15 mouse cellular contexts compared by ENCODE assay signal in the genomic region with DNA sequence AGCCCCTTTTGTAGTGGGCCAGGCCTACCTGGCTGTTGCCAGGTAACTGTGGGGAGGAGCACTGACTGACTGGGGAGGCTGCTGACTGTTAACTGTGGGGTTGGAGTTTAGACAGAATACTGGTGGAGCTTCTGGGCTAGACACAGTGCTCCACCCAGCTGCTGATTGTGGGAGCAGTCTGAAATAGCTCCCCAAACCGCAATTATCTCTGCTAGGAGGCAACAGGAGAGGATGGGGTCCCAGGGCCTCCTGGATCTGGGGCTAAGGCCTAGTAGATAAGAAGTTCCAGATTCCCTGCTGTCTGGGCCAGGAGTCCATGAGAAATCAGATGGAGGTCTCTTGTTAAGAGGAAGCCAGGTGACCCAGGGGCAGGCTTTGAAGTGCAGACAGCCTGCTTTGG. TPM values are rescaled to one million over a fixed set of nuclear protein-coding genes. Genes with fewer than 3 reads are reported as not detected.
DNase-seq lines count a peak whose midpoint lies in the region; ATAC-seq lines count a peak whose summit lies in the region.
"Had no signal": no experiment of that assay in that cellular context is flagged by ENCODE, and none has a peak within 500 bp of the region (broad histone marks: within the 10 kb centered on the region; RNA-seq: fewer than 3 reads in every experiment).

No protein-coding gene starts in this region.

- ATAC-seq in heart, embryonic 12.5 days (ENCODE audit: insufficient number of reproducible peaks, low FRiP score), result no peak
- ATAC-seq in lung, embryonic 15.5 days (ENCODE audit: borderline replicate concordance, extremely low read depth, low FRiP score, low TSS enrichment), result no peak
- ATAC-seq in embryonic facial prominence, embryonic 14.5 days (ENCODE audit: low read depth), result no peak
- peak; percentile 62 for ATAC-seq in megakaryocyte-erythroid progenitor cell, adult 5-6 weeks (replicated peaks; ENCODE audit: low FRiP score, low TSS enrichment, poor library complexity, severe bottlenecking)
- no peak for ATAC-seq in midbrain, embryonic 15.5 days (replicated peaks)

- peaks cover 5% of the 10 kb centered on the region; the same call in 1 of the 2 replicates for H3K36me3 ChIP-seq in heart, embryonic 12.5 days
- H3K36me3 ChIP-seq in lung, embryonic 15.5 days, result no peaks in the 10 kb centered on the region
- no peaks in the 10 kb centered on the region for H3K36me3 ChIP-seq in embryonic facial prominence, embryonic 14.5 days (ENCODE audit: control insufficient read depth, insufficient read depth, low read length)
- no peaks in the 10 kb centered on the region for H3K36me3 ChIP-seq in midbrain, embryonic 15.5 days (replicated peaks)

- peak overlapping the region; percentile 64 for H3K4me2 ChIP-seq in heart, embryonic 12.5 days
- H3K4me2 ChIP-seq in lung, embryonic 15.5 days, result peak overlapping the region; percentile 40; the same call in 1 of the 2 replicates
- H3K4me2 ChIP-seq in embryonic facial prominence, embryonic 14.5 days (ENCODE audit: low read depth, low read length), result peak overlapping the region; percentile 31; the same call in 1 of the 2 replicates
- H3K4me2 ChIP-seq in midbrain, embryonic 15.5 days, result no peak overlapping the region

- no peaks in the 10 kb centered on the region for H3K27me3 ChIP-seq in heart, embryonic 12.5 days (replicated peaks)
- no peaks in the 10 kb centered on the region for H3K27me3 ChIP-seq in lung, embryonic 15.5 days
- H3K27me3 ChIP-seq in embryonic facial prominence, embryonic 14.5 days (replicated peaks; ENCODE audit: control insufficient read depth, insufficient read depth, low read length), result no peaks in the 10 kb centered on the region
- H3K27me3 ChIP-seq in midbrain, embryonic 15.5 days (replicated peaks), result no peaks in the 10 kb centered on the region

- H3K9ac ChIP-seq in heart, embryonic 12.5 days, result no peak overlapping the region
- no peak overlapping the region for H3K9ac ChIP-seq in lung, embryonic 15.5 days
- no peak overlapping the region for H3K9ac ChIP-seq in embryonic facial prominence, embryonic 14.5 days (ENCODE audit: low read depth, low read length)
- no peak overlapping the region for H3K9ac ChIP-seq in midbrain, embryonic 15.5 days

- DNase-seq in heart, postnatal 10 days, result no peak
- DNase-seq in lung, postnatal 25 days (ENCODE audit: low spot score), result no peak
- DNase-seq in embryonic facial prominence, embryonic 14.5 days (ENCODE audit: low spot score), result no peak
- no peak for DNase-seq in spleen, postnatal 14 days (ENCODE audit: low spot score in 2 of 2)
- DNase-seq: cerebellum, postnatal 25 days; kidney, postnatal 4 days; lung, postnatal 4 days; right cerebral cortex, postnatal 14 days had no signal

- intact Hi-C loops in heart, postnatal 10 days (cut with DNase I), result no loop called here

- 23% methylated on average over 1 of the region's 1 CpGs for WGBS in heart, embryonic 12.5 days
- WGBS in lung, embryonic 15.5 days, result 38% methylated on average over 1 of the region's 1 CpGs
- 55% methylated on average over 1 of the region's 1 CpGs for WGBS in embryonic facial prominence, embryonic 14.5 days
- WGBS in midbrain, embryonic 15.5 days, result 72% methylated on average over 1 of the region's 1 CpGs

- H3K9me3 ChIP-seq in heart, embryonic 12.5 days (replicated peaks), result no peaks in the 10 kb centered on the region
- no peaks in the 10 kb centered on the region for H3K9me3 ChIP-seq in lung, embryonic 15.5 days
- H3K9me3 ChIP-seq in embryonic facial prominence, embryonic 14.5 days (ENCODE audit: control insufficient read depth, low read length), result peaks cover 11% of the 10 kb centered on the region; the same call in 1 of the 2 replicates
- no peaks in the 10 kb centered on the region for H3K9me3 ChIP-seq in midbrain, embryonic 15.5 days

- H3K4me1 ChIP-seq in heart, embryonic 12.5 days (replicated peaks), result peaks cover 34% of the 10 kb centered on the region
- peaks cover 23% of the 10 kb centered on the region for H3K4me1 ChIP-seq in lung, embryonic 15.5 days
- peaks cover 20% of the 10 kb centered on the region for H3K4me1 ChIP-seq in embryonic facial prominence, embryonic 14.5 days (ENCODE audit: control insufficient read depth, insufficient read depth, low read length)
- 0 out of 2 replicates have a peak, but pooled peaks cover 12% of the 10 kb centered on the region for H3K4me1 ChIP-seq in midbrain, embryonic 15.5 days

- no peak overlapping the region for H3K4me3 ChIP-seq in heart, embryonic 12.5 days
- H3K4me3 ChIP-seq in lung, embryonic 15.5 days, result no peak overlapping the region
- H3K4me3 ChIP-seq in embryonic facial prominence, embryonic 14.5 days (ENCODE audit: low read depth, low read length), result no peak overlapping the region
- H3K4me3 ChIP-seq in midbrain, embryonic 15.5 days, result no peak overlapping the region

- H3K27ac ChIP-seq in heart, embryonic 12.5 days (ENCODE audit: poor library complexity, severe bottlenecking), result peak overlapping the region; percentile 91
- no peak overlapping the region for H3K27ac ChIP-seq in lung, embryonic 15.5 days
- no peak overlapping the region for H3K27ac ChIP-seq in embryonic facial prominence, embryonic 14.5 days (replicated peaks; ENCODE audit: low read depth, low read length)
- no peak overlapping the region for H3K27ac ChIP-seq in midbrain, embryonic 15.5 days

RNA-seq across cellular contexts. Expression of a gene that starts 22.2 kb away (rescaled TPM):
- polyA plus RNA-seq in heart, embryonic 12.5 days (2016; fragmentation: Nextera tagmentation; extraction: Ambion mirVana), result not detected in 2 replicates
- not detected for total RNA-seq in heart, postnatal 10 days (2021)
- polyA plus RNA-seq in lung, embryonic 15.5 days (2015; fragmentation: Nextera tagmentation; extraction: Ambion mirVana), result not detected in 2 replicates
- polyA plus RNA-seq in embryonic facial prominence, embryonic 14.5 days (2014; fragmentation: Nextera tagmentation; extraction: Ambion mirVana), result 0.18 TPM in 1 of 2 replicates, not detected in the other
- total RNA-seq in megakaryocyte-erythroid progenitor cell, adult 5-6 weeks (2014; fragmentation: Nextera tagmentation), result not detected in 2 replicates
- total RNA-seq in megakaryocyte-erythroid progenitor cell, adult 5-6 weeks (2017), result 3.7 TPM in 1 of 2 replicates, not detected in the other
- not detected in 2 replicates for polyA plus RNA-seq in midbrain, embryonic 15.5 days (2015; fragmentation: Nextera tagmentation; extraction: Ambion mirVana)
- total RNA-seq: gastrocnemius, postnatal 4 days; left cerebral cortex, postnatal 25 days had no signal
- polyA plus RNA-seq: neural tube, embryonic 14.5 days had no signal
